Mouse (Mus musculus) neural tube, embryonic 14.5 days (tissue): ENCODE results near the gene Mettl14. TPM values are rescaled to one million over a fixed set of nuclear protein-coding genes. Genes with fewer than 3 reads are reported as not detected.
A peak's percentile ranks its signal among the peaks of the same experiment; 100 is the strongest.

Experiments used
- ATAC-seq: fragments of 200-750 bp; cut with Nextera tagmentation; 2 replicates; pipeline ENCODE4 v1.8.0; 2017; ENCODE audit warnings: low read depth, mild to moderate bottlenecking, moderate TSS enrichment, moderate library complexity
- H3K27ac ChIP-seq: fragments of 300-500 bp; sonication (generic); 2 replicates; pipeline ENCODE4 v1.5.1; 2014; ENCODE audit warnings: low read depth, mild to moderate bottlenecking, control low read depth, low read length, moderate library complexity, mixed read lengths
- H3K27me3 ChIP-seq: fragments of 300-500 bp; sonication (generic); 2 replicates; pipeline ENCODE4 v1.6.1; 2014; ENCODE audit warnings: low read length; ENCODE audit not compliant: control insufficient read depth, insufficient read depth
- H3K36me3 ChIP-seq: fragments of 300-500 bp; sonication (generic); 2 replicates; pipeline ENCODE4 v1.6.1; 2014; ENCODE audit warnings: low read length, mixed read lengths; ENCODE audit not compliant: control insufficient read depth, insufficient read depth
- H3K4me1 ChIP-seq: fragments of 300-500 bp; sonication (generic); 2 replicates; pipeline ENCODE4 v1.6.1; 2014; ENCODE audit warnings: low read length; ENCODE audit not compliant: control insufficient read depth, insufficient read depth
- H3K4me2 ChIP-seq: fragments of 300-500 bp; sonication (generic); 2 replicates; pipeline ENCODE4 v1.6.1; 2014; ENCODE audit warnings: mild to moderate bottlenecking, low read depth, low read length, control low read depth
- H3K4me3 ChIP-seq: fragments of 300-500 bp; sonication (generic); 2 replicates; pipeline ENCODE4 v1.5.1; 2014; ENCODE audit warnings: low read depth, low read length, control low read depth, mixed read lengths
- H3K9ac ChIP-seq: fragments of 300-500 bp; sonication (generic); replicated peaks from 2 replicates; pipeline ENCODE4 v1.6.1; 2014; ENCODE audit warnings: low read depth, mild to moderate bottlenecking, control low read depth, low read length, mixed read lengths
- H3K9me3 ChIP-seq: fragments of 300-500 bp; sonication (generic); 2 replicates; pipeline ENCODE4 v1.6.1; 2016; ENCODE audit warnings: low read length; ENCODE audit not compliant: control insufficient read depth
- WGBS: fragments of 180-500 bp; shearing (Covaris S2); extraction: QIAGEN DNeasy Blood & Tissue Kit; methylation state at CpG from one replicate; pipeline ENCODE4 v1.1.7; 2014; 5-methylcytosine and 5-hydroxymethylcytosine counted together
- polyA plus RNA-seq: library from polyadenylated mRNA; unstranded; fragments of >200 nt; fragmentation: Nextera tagmentation; extraction: Ambion mirVana; gene quantifications from 2 replicates; pipeline ENCODE4 v1.2.1, GENCODE M21; 2014

Gene Mettl14
- polyA plus RNA-seq, 1 experiment from 2014 or later, result 16.6 TPM

- ATAC-seq, result no peak
- H3K36me3 ChIP-seq, result no peaks in the 10 kb centered on the region
- H3K9me3 ChIP-seq, result no peaks in the 10 kb centered on the region
- no peak overlapping the region for H3K4me3 ChIP-seq
- H3K9ac ChIP-seq, result no peak overlapping the region
- 72% methylated on average over 7 of the region's 7 CpGs for WGBS
- H3K4me2 ChIP-seq, result no peak overlapping the region
- H3K27me3 ChIP-seq, result no peaks in the 10 kb centered on the region
- 0 out of 2 replicates have a peak, but pooled peaks cover 2% of the 10 kb centered on the region for H3K4me1 ChIP-seq
- H3K27ac ChIP-seq, result no peak overlapping the region
Measured at GRCm38 (mm10) chr3:123334947-123335346, 51.0 kb downstream of the Mettl14 start.

GRCm38 (mm10) chr3:123333055-123333424, 52.9 kb downstream of the Mettl14 start:
- 0 out of 2 replicates have a peak, but pooled peaks cover 2% of the 10 kb centered on the region for H3K4me1 ChIP-seq
- H3K27me3 ChIP-seq, result no peaks in the 10 kb centered on the region
- WGBS, result 44% methylated on average over 4 of the region's 4 CpGs
- H3K36me3 ChIP-seq, result no peaks in the 10 kb centered on the region
- H3K27ac ChIP-seq, result no peak overlapping the region
- H3K9me3 ChIP-seq, result no peaks in the 10 kb centered on the region
- H3K4me3 ChIP-seq, result no peak overlapping the region
- no peak for ATAC-seq
- H3K4me2 ChIP-seq, result no peak overlapping the region
- H3K9ac ChIP-seq, result no peak overlapping the region

- Histone ChIP-seq H3K4me2 (no peak overlapping the region), H3K27me3 (no peaks in the 10 kb centered on the region), H3K4me3 (no peak overlapping the region), H3K9ac (no peak overlapping the region), H3K9me3 (no peaks in the 10 kb centered on the region), H3K27ac (no peak overlapping the region), H3K4me1 (0 out of 2 replicates have a peak, but pooled peaks cover 2% of the 10 kb centered on the region), H3K36me3 (no peaks in the 10 kb centered on the region)
- 90% methylated on average over 2 of the region's 2 CpGs for WGBS
- ATAC-seq, result no peak
Measured at GRCm38 (mm10) chr3:123332330-123333054, 53.4 kb downstream of the Mettl14 start.

GRCm38 (mm10) chr3:123330221-123330620, 55.7 kb downstream of the Mettl14 start:
- Histone ChIP-seq H3K9me3 (no peaks in the 10 kb centered on the region), H3K27me3 (no peaks in the 10 kb centered on the region), H3K4me2 (no peak overlapping the region), H3K9ac (no peak overlapping the region), H3K36me3 (no peaks in the 10 kb centered on the region), H3K27ac (no peak overlapping the region), H3K4me1 (no peaks in the 10 kb centered on the region), H3K4me3 (no peak overlapping the region)
- 85% methylated on average over 4 of the region's 4 CpGs for WGBS
- no peak for ATAC-seq

GRCm38 (mm10) chr3:123329251-123329650, 56.7 kb downstream of the Mettl14 start:
- Histone ChIP-seq H3K9ac (no peak overlapping the region), H3K27me3 (no peaks in the 10 kb centered on the region), H3K9me3 (no peaks in the 10 kb centered on the region), H3K36me3 (no peaks in the 10 kb centered on the region), H3K4me1 (no peaks in the 10 kb centered on the region), H3K27ac (no peak overlapping the region), H3K4me3 (no peak overlapping the region), H3K4me2 (no peak overlapping the region)
- ATAC-seq, result peak; percentile 78; the same call in 1 of the 2 replicates
- 59% methylated on average over 6 of the region's 6 CpGs for WGBS

GRCm38 (mm10) chr3:123324326-123324725, 61.6 kb downstream of the Mettl14 start:
- H3K27ac ChIP-seq, result no peak overlapping the region
- ATAC-seq, result no peak
- 83% methylated on average over 4 of the region's 4 CpGs for WGBS

GRCm38 (mm10) chr3:123322147-123322546, 63.8 kb downstream of the Mettl14 start:
- 28% methylated on average over 1 of the region's 1 CpGs for WGBS
- H3K4me3 ChIP-seq, result no peak overlapping the region
- H3K4me1 ChIP-seq, result no peaks in the 10 kb centered on the region
- H3K36me3 ChIP-seq, result no peaks in the 10 kb centered on the region
- H3K9ac ChIP-seq, result no peak overlapping the region
- H3K27me3 ChIP-seq, result no peaks in the 10 kb centered on the region
- no peak overlapping the region for H3K27ac ChIP-seq
- ATAC-seq, result peak; percentile 64; the same call in 1 of the 2 replicates
- H3K4me2 ChIP-seq, result no peak overlapping the region
- no peaks in the 10 kb centered on the region for H3K9me3 ChIP-seq

More at GRCm38 (mm10) chr3:123324326-123324725, 61.6 kb downstream of the Mettl14 start:
- Histone ChIP-seq H3K27me3 (no peaks in the 10 kb centered on the region), H3K9ac (no peak overlapping the region), H3K4me2 (no peak overlapping the region), H3K36me3 (no peaks in the 10 kb centered on the region), H3K9me3 (no peaks in the 10 kb centered on the region), H3K4me3 (no peak overlapping the region), H3K4me1 (no peaks in the 10 kb centered on the region)

GRCm38 (mm10) chr3:123321612-123322011, 64.3 kb downstream of the Mettl14 start:
- no peaks in the 10 kb centered on the region for H3K4me1 ChIP-seq
- H3K4me3 ChIP-seq, result no peak overlapping the region
- H3K9ac ChIP-seq, result no peak overlapping the region
- H3K9me3 ChIP-seq, result no peaks in the 10 kb centered on the region
- H3K4me2 ChIP-seq, result no peak overlapping the region
- H3K27ac ChIP-seq, result no peak overlapping the region
- WGBS, result 87% methylated on average over 6 of the region's 6 CpGs
- no peaks in the 10 kb centered on the region for H3K27me3 ChIP-seq
- ATAC-seq, result peak; percentile 49
- H3K36me3 ChIP-seq, result no peaks in the 10 kb centered on the region

GRCm38 (mm10) chr3:123320341-123320740, 65.6 kb downstream of the Mettl14 start:
- no peak for ATAC-seq
- Histone ChIP-seq H3K36me3 (no peaks in the 10 kb centered on the region), H3K4me1 (no peaks in the 10 kb centered on the region), H3K4me3 (no peak overlapping the region), H3K9ac (no peak overlapping the region), H3K27me3 (no peaks in the 10 kb centered on the region), H3K9me3 (no peaks in the 10 kb centered on the region), H3K4me2 (no peak overlapping the region), H3K27ac (no peak overlapping the region)
- 83% methylated on average over 9 of the region's 9 CpGs for WGBS
